Comparison of ENCODE assay signal across 25 mouse cellular contexts in genomic region chr12:75519181-75519940, GRCm38 (mm10).
DNase-seq lines count a peak whose midpoint lies in the region; ATAC-seq and TF ChIP-seq lines count a peak whose summit lies in the region.
"Had no signal": no experiment of that assay in that cellular context is flagged by ENCODE, and none has a peak within 500 bp of the region (broad histone marks: within the 10 kb centered on the region; RNA-seq: fewer than 3 reads in every experiment).

No protein-coding gene starts in this region.

- intact Hi-C loops in heart, adult 2 months (cut with DNase I): no loop called here

- H3K36me3 ChIP-seq in liver, embryonic 13.5 days: peaks cover 7% of the 10 kb centered on the region; the same call in 1 of the 2 replicates
- peaks cover 8% of the 10 kb centered on the region for H3K36me3 ChIP-seq in heart, adult 2 months (ENCODE audit: control insufficient read depth, insufficient read depth, low read length)
- H3K36me3 ChIP-seq: hindbrain, embryonic 15.5 days; midbrain, embryonic 15.5 days had no signal

- no peaks in the 10 kb centered on the region for H3K9me3 ChIP-seq in liver, embryonic 13.5 days (replicated peaks)
- H3K9me3 ChIP-seq: forebrain, embryonic 13.5 days; hindbrain, embryonic 15.5 days; limb, embryonic 13.5 days; midbrain, embryonic 15.5 days; stomach, embryonic 15.5 days had no signal

- ATAC-seq in liver, embryonic 13.5 days (ENCODE audit: low read depth): peak; percentile 71
- ATAC-seq in monocyte, adult 5-6 weeks (replicated peaks; ENCODE audit: insufficient number of reproducible peaks, low FRiP score, low TSS enrichment, poor library complexity, severe bottlenecking): no peak
- ATAC-seq: activated CD4-positive, CD25-positive, alpha-beta regulatory T cell, adult 4 months; forebrain, embryonic 13.5 days; Patski had no signal

- no peak overlapping the region for H3K4me2 ChIP-seq in liver, embryonic 13.5 days
- H3K4me2 ChIP-seq: forebrain, embryonic 13.5 days; hindbrain, embryonic 15.5 days; limb, embryonic 13.5 days; midbrain, embryonic 15.5 days; stomach, embryonic 15.5 days had no signal

- TF ChIP-seq POLR2A in heart, adult 2 months (IDR thresholded peaks at IDR 0.05; ENCODE audit: insufficient read depth, low read depth, low read length): no peak

- H3K4me3 ChIP-seq in liver, embryonic 13.5 days (replicated peaks): no peak overlapping the region
- no peak overlapping the region for H3K4me3 ChIP-seq in heart, adult 2 months
- H3K4me3 ChIP-seq: forebrain, embryonic 13.5 days; hindbrain, embryonic 15.5 days; limb, embryonic 13.5 days; midbrain, embryonic 15.5 days; myocyte; stomach, embryonic 15.5 days had no signal

- no peak for TF ChIP-seq CTCF in heart, adult 2 months (IDR thresholded peaks at IDR 0.05)

- 74% methylated on average over 10 of the region's 10 CpGs for WGBS in liver, embryonic 13.5 days (ENCODE audit: insufficient replicate concordance)
- WGBS in heart, adult 2 months: 87% methylated on average over 10 of the region's 10 CpGs

- peak; percentile 32 to 44 for DNase-seq in frontal cortex, postnatal 36 days (ENCODE audit: low spot score in 2 of 2)
- no peak for DNase-seq in frontal cortex, postnatal 10 days (ENCODE audit: low spot score in 2 of 2)
- peak; percentile 36 for DNase-seq in right cerebral cortex, adult 18-20 months
- no peak for DNase-seq in right cerebral cortex, postnatal 10 days (ENCODE audit: low spot score in 2 of 2)
- DNase-seq in liver, embryonic 13.5 days: no peak
- no peak for DNase-seq in cerebellum, adult 18-20 months
- DNase-seq in heart, adult 2 months: no peak
- DNase-seq: adrenal gland, adult 8-10 months; cerebellum, adult 9-10 months; gastrocnemius, postnatal 36 days; heart, postnatal 4 days; kidney, adult 8-10 months; kidney, postnatal 10 days; layer of hippocampus, postnatal 36 days; lung, adult 2 months; lung, postnatal 36 days had no signal

- H3K79me2 ChIP-seq in heart, adult 2 months (replicated peaks; ENCODE audit: control insufficient read depth, insufficient read depth, low read length): peaks cover 7% of the 10 kb centered on the region; the same call in 1 of the 2 replicates

- peaks cover 64% of the 10 kb centered on the region for H3K4me1 ChIP-seq in liver, embryonic 13.5 days (replicated peaks)
- peaks cover 8% of the 10 kb centered on the region for H3K4me1 ChIP-seq in heart, adult 2 months (ENCODE audit: control insufficient read depth, insufficient read depth, low read length)

- H3K27me3 ChIP-seq in liver, embryonic 13.5 days: no peaks in the 10 kb centered on the region
- H3K27me3 ChIP-seq in heart, adult 2 months (ENCODE audit: control insufficient read depth, insufficient read depth, low read length): no peaks in the 10 kb centered on the region
- H3K27me3 ChIP-seq: forebrain, embryonic 13.5 days; hindbrain, embryonic 15.5 days; limb, embryonic 13.5 days; midbrain, embryonic 15.5 days; Patski; stomach, embryonic 15.5 days had no signal

- no peak overlapping the region for H3K27ac ChIP-seq in liver, embryonic 13.5 days
- H3K27ac ChIP-seq in heart, adult 2 months: no peak overlapping the region
- H3K27ac ChIP-seq: forebrain, embryonic 13.5 days; limb, embryonic 13.5 days; stomach, embryonic 15.5 days had no signal

- no peak for TF ChIP-seq EP300 in heart, adult 2 months (IDR thresholded peaks at IDR 0.05; ENCODE audit: insufficient read depth, low read depth, low read length)

- no peak overlapping the region for H3K9ac ChIP-seq in liver, embryonic 13.5 days
- H3K9ac ChIP-seq in heart, adult 2 months (ENCODE audit: low read depth, low read length): no peak overlapping the region
- H3K9ac ChIP-seq: hindbrain, embryonic 15.5 days; limb, embryonic 13.5 days; midbrain, embryonic 15.5 days; stomach, embryonic 15.5 days had no signal

Comparison
In these comparisons a context has a peak if more than half of its experiments do, and no peak if none do; other contexts are left out.
1. DNase-seq: peak in frontal cortex, postnatal 36 days (2 of 2) and right cerebral cortex, adult 18-20 months (single experiment); none in frontal cortex, postnatal 10 days (0 of 2), right cerebral cortex, postnatal 10 days (0 of 2), liver, embryonic 13.5 days (single experiment), cerebellum, adult 18-20 months (0 of 2) and heart, adult 2 months (0 of 2).